Mouse (Mus musculus): Measurements from ENCODE around the gene Lrrd1. TPM values are rescaled to one million over a fixed set of nuclear protein-coding genes. Genes with fewer than 3 reads are reported as not detected.

Lrrd1 gene
- total RNA-seq, 2 experiments from 2014 or later, result not detected

Other genes with a start within 250 kb of the Lrrd1 start
- 10 to 100 TPM; 33.1 to 34.3 TPM for gene Pex1, start 249.1 kb upstream of the Lrrd1 start, total RNA-seq (2021)
- 10 to 100 TPM; 15.0 to 16.0 TPM for gene Rbm48, start 248.6 kb upstream of the Lrrd1 start, total RNA-seq (2021)
- not detected for gene Tmbim7, start 194.0 kb upstream of the Lrrd1 start, total RNA-seq (2021)
- gene Gatad1, start 188.0 kb upstream of the Lrrd1 start, total RNA-seq (2021), result 100 to 1,000 TPM; 136 to 137 TPM
- 10 to 100 TPM; 63.6 to 69.1 TPM for gene Ankib1, start 42.2 kb upstream of the Lrrd1 start, total RNA-seq (2021)
- 10 to 100 TPM; 49.1 to 55.8 TPM for gene Krit1, start 42.0 kb upstream of the Lrrd1 start, total RNA-seq (2021)
- 10 to 100 TPM; 10.0 to 11.8 TPM for gene Mterf1a, start 48.8 kb downstream of the Lrrd1 start, total RNA-seq (2021)
- 10 to 100 TPM; 79.4 to 81.4 TPM for gene Akap9, start 82.9 kb downstream of the Lrrd1 start, total RNA-seq (2021)

Measured in adrenal gland, postnatal 4 days (tissue).